Mouse (Mus musculus) limb, embryonic 14.5 days (tissue): Measurements from ENCODE around the gene Stk38. TPM values are rescaled to one million over a fixed set of nuclear protein-coding genes. Genes with fewer than 3 reads are reported as not detected.
"Not testable (repeated sequence)": the region's sequence is repeated elsewhere in the genome, so short reads cannot be mapped to it uniquely, and the experiment has no call there.

Experiments used
- ATAC-seq: fragments of 200-750 bp; cut with Nextera tagmentation; 2 replicates; pipeline ENCODE4 v1.8.0; 2017; ENCODE audit warnings: low read depth, moderate number of reproducible peaks, moderate TSS enrichment; ENCODE audit not compliant: low FRiP score
- DNase-seq: peaks from one replicate; pipeline ENCODE4 v3.0.0-alpha.2; 2015; ENCODE audit warnings: low spot score
- H3K27ac ChIP-seq: fragments of 300-500 bp; sonication (generic); replicated peaks from 2 replicates; pipeline ENCODE4 v1.5.1; 2014; ENCODE audit warnings: low read depth, mild to moderate bottlenecking, low read length, moderate library complexity, mixed read lengths
- H3K27me3 ChIP-seq: fragments of 300-500 bp; sonication (generic); 2 replicates; pipeline ENCODE4 v1.6.1; 2014; ENCODE audit warnings: low read length, mixed read lengths; ENCODE audit not compliant: control insufficient read depth, insufficient read depth
- H3K36me3 ChIP-seq: fragments of 300-500 bp; sonication (generic); 2 replicates; pipeline ENCODE4 v1.6.1; 2014; ENCODE audit warnings: mild to moderate bottlenecking, low read length, moderate library complexity, mixed read lengths; ENCODE audit not compliant: control insufficient read depth, insufficient read depth
- H3K4me1 ChIP-seq: fragments of 300-500 bp; sonication (generic); 2 replicates; pipeline ENCODE4 v1.6.1; 2014; ENCODE audit warnings: antibody characterized with exemption, low read length, mixed read lengths; ENCODE audit not compliant: control insufficient read depth, insufficient read depth
- H3K4me2 ChIP-seq: fragments of 300-500 bp; sonication (generic); replicated peaks from 2 replicates; pipeline ENCODE4 v1.6.1; 2014; ENCODE audit warnings: low read depth, mild to moderate bottlenecking, low read length, moderate library complexity; ENCODE audit not compliant: severe bottlenecking
- H3K4me3 ChIP-seq: fragments of 300-500 bp; sonication (generic); replicated peaks from 2 replicates; pipeline ENCODE4 v1.5.1; 2014; ENCODE audit warnings: low read length
- H3K9ac ChIP-seq: fragments of 300-500 bp; sonication (generic); 2 replicates; pipeline ENCODE4 v1.6.1; 2014; ENCODE audit warnings: mild to moderate bottlenecking, low read depth, low read length, moderate library complexity; ENCODE audit not compliant: severe bottlenecking
- H3K9me3 ChIP-seq: fragments of 300-500 bp; sonication (generic); 2 replicates; pipeline ENCODE4 v1.6.1; 2016; ENCODE audit warnings: low read length; ENCODE audit not compliant: control insufficient read depth
- POLR2A ChIP-seq: fragments of 200-500 bp; IDR thresholded peaks from 2 replicates; pipeline ENCODE4 v1.8.0; 2012; ENCODE audit warnings: inconsistent platforms, mild to moderate bottlenecking, moderate library complexity, borderline replicate concordance; ENCODE audit not compliant: insufficient read depth, insufficient read length; ENCODE audit errors: extremely low read depth
- WGBS: fragments of 180-500 bp; shearing (Covaris S2); extraction: QIAGEN DNeasy Blood & Tissue Kit; methylation state at CpG from one replicate; pipeline ENCODE4 v1.1.7; 2014; 5-methylcytosine and 5-hydroxymethylcytosine counted together
- polyA plus RNA-seq, 2 experiments: library from polyadenylated mRNA; depleted of rRNA in 1 of 2; stranded (reverse) in 1 of 2; unstranded in 1 of 2; fragments of >200 nt; fragmentation: Nextera tagmentation in 1 of 2; extraction: Ambion mirVana in 1 of 2; gene quantifications; 2 replicates each; pipeline versions ENCODE4 v1.2.1 to v1.2.3; 2012 to 2014

The Stk38 gene
- polyA plus RNA-seq, 2 experiments = 86.6 to 115 TPM

DNA sequence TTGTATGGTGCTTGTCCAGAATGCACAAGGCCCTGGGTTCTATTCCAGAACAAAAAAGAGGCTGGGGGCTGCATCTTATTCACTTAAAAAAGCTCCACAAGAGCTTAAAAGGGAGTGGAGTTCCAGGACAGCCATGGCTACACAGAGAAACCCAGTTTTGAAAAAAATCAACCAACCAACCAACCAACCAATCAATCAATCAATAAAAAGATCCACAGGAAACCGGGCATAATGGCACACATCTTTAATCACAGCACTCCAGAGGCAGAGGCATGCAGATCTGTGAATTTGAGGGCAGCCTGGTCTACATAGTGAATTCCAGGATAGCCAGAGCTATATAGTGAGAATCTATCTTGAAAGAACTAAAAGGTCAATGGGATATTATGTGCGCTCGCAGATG, 2.8 kb downstream of the Stk38 start:
- Histone ChIP-seq H3K9me3 (no peaks in the 10 kb centered on the region), H3K9ac (no peak overlapping the region), H3K4me3 (no peak overlapping the region), H3K4me2 (no peak overlapping the region), H3K27ac (no peak overlapping the region), H3K4me1 (peaks cover 14% of the 10 kb centered on the region), H3K36me3 (peaks cover 19% of the 10 kb centered on the region), H3K27me3 (no peaks in the 10 kb centered on the region)
- no peak for DNase-seq
- 93% methylated on average over 3 of the region's 3 CpGs for WGBS
- TF ChIP-seq POLR2A = no peak
- no peak for ATAC-seq

DNA sequence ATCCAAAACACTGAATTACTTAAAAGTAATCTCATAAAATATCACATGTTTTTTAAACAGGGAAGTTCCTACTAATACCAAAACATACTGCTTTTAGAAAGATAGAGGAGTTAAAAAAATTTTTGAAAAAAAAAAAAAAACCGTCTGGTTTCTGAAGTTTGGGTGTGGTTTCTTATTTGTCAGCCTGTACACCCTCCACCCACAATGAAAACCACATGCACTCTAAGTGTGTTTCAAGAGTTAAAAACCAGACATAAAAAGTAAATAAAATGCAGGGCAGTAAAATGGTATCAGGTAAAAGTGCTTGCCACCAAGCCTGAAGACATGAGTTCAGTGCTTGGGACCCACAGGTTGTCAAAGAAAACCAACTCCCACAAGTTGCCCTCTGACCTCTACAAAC, 4.1 kb downstream of the Stk38 start:
- Histone ChIP-seq H3K27ac (no peak overlapping the region), H3K27me3 (no peaks in the 10 kb centered on the region), H3K9ac (no peak overlapping the region), H3K4me1 (peaks cover 14% of the 10 kb centered on the region), H3K36me3 (peaks cover 32% of the 10 kb centered on the region), H3K9me3 (no peaks in the 10 kb centered on the region), H3K4me2 (no peak overlapping the region), H3K4me3 (no peak overlapping the region)
- WGBS = 49% methylated on average over 1 of the region's 1 CpGs
- no peak for TF ChIP-seq POLR2A
- ATAC-seq (no peak), DNase-seq (no peak)

DNA sequence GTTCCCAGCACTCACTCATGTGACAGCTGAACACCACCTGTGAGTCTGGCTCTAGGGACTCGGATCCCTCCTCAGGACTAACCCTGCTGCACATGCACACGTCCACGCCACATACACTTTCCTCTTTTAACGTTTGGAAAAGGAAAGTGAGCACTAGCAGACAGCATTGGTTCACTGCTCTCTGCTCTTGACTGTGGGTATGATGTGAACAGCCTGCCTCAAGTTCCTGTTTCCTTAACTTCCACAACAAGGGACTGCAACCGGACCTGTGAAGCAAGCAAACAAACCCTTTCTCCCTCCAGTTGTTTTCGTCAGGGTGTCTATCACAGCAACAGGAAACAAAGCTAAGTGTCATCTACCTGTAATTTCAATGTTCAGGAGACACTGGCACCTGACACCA, 7.3 kb downstream of the Stk38 start:
- Histone ChIP-seq H3K4me3 (no peak overlapping the region), H3K36me3 (peaks cover 52% of the 10 kb centered on the region), H3K27me3 (no peaks in the 10 kb centered on the region), H3K27ac (no peak overlapping the region), H3K9me3 (no peaks in the 10 kb centered on the region), H3K4me2 (no peak overlapping the region), H3K9ac (no peak overlapping the region), H3K4me1 (peaks cover under 1% of the 10 kb centered on the region; the same call in 1 of the 2 replicates)
- no peak for TF ChIP-seq POLR2A
- 89% methylated on average over 6 of the region's 6 CpGs for WGBS
- DNase-seq (no peak), ATAC-seq (no peak)

DNA sequence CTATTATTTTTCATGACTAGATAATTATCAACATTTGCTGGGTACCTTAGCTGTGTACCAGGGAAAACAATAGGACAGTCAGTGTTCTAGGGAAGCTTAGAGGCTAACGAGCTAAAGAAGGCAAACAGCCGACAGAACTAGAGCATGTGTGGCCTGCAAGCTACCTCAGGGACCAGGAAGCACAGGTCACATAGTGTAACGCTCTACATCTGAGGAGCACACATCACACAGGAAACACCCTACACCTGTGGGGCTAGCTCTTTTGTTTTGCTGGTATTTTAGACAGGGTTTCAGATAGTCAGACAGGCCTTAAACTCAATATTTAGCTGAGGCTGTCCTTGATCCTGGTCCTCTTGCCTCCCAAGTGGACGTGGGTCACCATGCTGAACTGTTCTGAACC, 13.2 kb downstream of the Stk38 start:
- no peaks in the 10 kb centered on the region for H3K27me3 ChIP-seq
- DNase-seq (no peak), ATAC-seq (no peak)
- no peak for TF ChIP-seq POLR2A
- H3K27ac ChIP-seq = no peak overlapping the region
- no peak overlapping the region for H3K4me2 ChIP-seq
- 91% methylated on average over 4 of the region's 4 CpGs for WGBS
- no peak overlapping the region for H3K4me3 ChIP-seq
- H3K9ac ChIP-seq = no peak overlapping the region
- no peaks in the 10 kb centered on the region for H3K4me1 ChIP-seq
- peaks cover 66% of the 10 kb centered on the region for H3K36me3 ChIP-seq
- no peaks in the 10 kb centered on the region for H3K9me3 ChIP-seq

DNA sequence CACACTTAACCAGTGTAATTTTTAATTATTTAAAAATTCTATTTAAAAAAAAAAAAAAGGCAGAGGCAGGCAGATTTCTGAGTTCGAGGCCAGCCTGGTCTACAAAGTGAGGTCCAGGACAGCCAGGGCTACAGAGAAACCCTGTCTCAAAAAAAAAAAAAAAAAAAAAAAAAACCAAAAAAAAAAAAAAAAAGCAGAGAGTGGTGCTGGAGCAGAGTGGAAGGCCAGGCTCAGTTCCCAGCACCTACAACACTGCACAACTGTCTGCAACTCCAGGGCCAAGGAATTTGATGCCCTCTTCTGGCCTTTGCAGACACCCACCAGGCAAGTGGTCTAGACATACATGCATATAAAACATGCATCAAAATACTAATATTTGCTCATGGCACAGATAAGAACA, 14.8 kb downstream of the Stk38 start:
- not testable (repeated sequence) for DNase-seq, ATAC-seq, H3K4me3 ChIP-seq, H3K27me3 ChIP-seq, H3K9me3 ChIP-seq, H3K4me1 ChIP-seq, H3K9ac ChIP-seq, H3K27ac ChIP-seq, H3K4me2 ChIP-seq
- WGBS = 96% methylated on average over 1 of the region's 1 CpGs
- peaks cover 63% of the 10 kb centered on the region for H3K36me3 ChIP-seq

DNA sequence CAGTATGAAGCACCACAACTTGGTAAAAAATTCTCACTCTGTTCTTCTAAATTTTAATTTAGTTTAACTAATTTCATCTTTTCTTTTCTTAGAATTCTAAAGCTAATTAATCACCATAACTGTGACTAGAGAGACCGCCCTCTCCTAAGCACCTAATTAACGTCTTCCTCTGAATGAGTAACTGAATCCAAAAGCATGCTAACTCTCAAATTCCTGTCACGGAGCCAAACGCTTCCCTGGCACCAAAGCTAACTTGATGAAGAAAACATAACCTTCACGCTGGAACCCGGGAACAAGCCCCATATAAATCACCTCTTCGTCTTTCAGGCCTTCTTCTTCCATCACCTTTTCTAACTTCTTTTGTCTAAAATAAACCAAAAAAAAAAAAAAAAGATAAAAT, 15.7 kb downstream of the Stk38 start:
- Histone ChIP-seq H3K27ac (no peak overlapping the region), H3K27me3 (no peaks in the 10 kb centered on the region), H3K4me2 (no peak overlapping the region), H3K4me3 (no peak overlapping the region), H3K4me1 (no peaks in the 10 kb centered on the region), H3K36me3 (peaks cover 64% of the 10 kb centered on the region), H3K9me3 (no peaks in the 10 kb centered on the region), H3K9ac (no peak overlapping the region)
- 62% methylated on average over 7 of the region's 7 CpGs for WGBS
- no peak for ATAC-seq
- DNase-seq = no peak
- no peak for TF ChIP-seq POLR2A
